Mouse (Mus musculus) hindbrain, embryonic 14.5 days (tissue): ENCODE measurements at regions not wholly inside any gene's neighbourhood (a gene's known extent, or its start where the extent isn't known, plus 50 kb on each side); places are given as distances from the start of the nearest gene placed in this dataset.

Experiments used
- ATAC-seq: fragments of 200-750 bp; cut with Nextera tagmentation; 2 replicates; pipeline ENCODE4 v1.8.0; 2017; ENCODE audit warnings: moderate number of reproducible peaks, mild to moderate bottlenecking, moderate TSS enrichment, moderate library complexity; ENCODE audit not compliant: low FRiP score
- DNase-seq: peaks from one replicate; pipeline ENCODE4 v3.0.0-alpha.2; 2015; ENCODE audit warnings: low spot score
- H3K27ac ChIP-seq: fragments of 300-500 bp; sonication (generic); 2 replicates; pipeline ENCODE4 v1.5.1; 2014; ENCODE audit warnings: mild to moderate bottlenecking, moderate library complexity
- H3K27me3 ChIP-seq: fragments of 300-500 bp; sonication (generic); 2 replicates; pipeline ENCODE4 v1.6.1; 2014; ENCODE audit warnings: mild to moderate bottlenecking, low read length, mixed read lengths; ENCODE audit not compliant: control insufficient read depth, insufficient read depth
- H3K36me3 ChIP-seq: fragments of 300-500 bp; sonication (generic); replicated peaks from 2 replicates; pipeline ENCODE4 v1.6.1; 2014; ENCODE audit not compliant: control insufficient read depth, insufficient read depth
- H3K4me1 ChIP-seq: fragments of 300-500 bp; sonication (generic); replicated peaks from 2 replicates; pipeline ENCODE4 v1.6.1; 2014; ENCODE audit warnings: antibody characterized with exemption, low read length, mixed read lengths; ENCODE audit not compliant: control insufficient read depth, insufficient read depth
- H3K4me2 ChIP-seq: fragments of 300-500 bp; sonication (generic); replicated peaks from 2 replicates; pipeline ENCODE4 v1.6.1; 2014; ENCODE audit warnings: mild to moderate bottlenecking, moderate library complexity
- H3K4me3 ChIP-seq: fragments of 300-500 bp; sonication (generic); replicated peaks from 2 replicates; pipeline ENCODE4 v1.5.1; 2014; ENCODE audit warnings: mild to moderate bottlenecking, low read length
- H3K9ac ChIP-seq: fragments of 300-500 bp; sonication (generic); 2 replicates; pipeline ENCODE4 v1.6.1; 2014
- H3K9me3 ChIP-seq: fragments of 300-500 bp; sonication (generic); 2 replicates; pipeline ENCODE4 v1.6.1; 2016; ENCODE audit warnings: low read length; ENCODE audit not compliant: control insufficient read depth
- WGBS: fragments of 180-500 bp; shearing (Covaris S2); extraction: QIAGEN DNeasy Blood & Tissue Kit; methylation state at CpG from one replicate; pipeline ENCODE4 v1.1.7; 2014; 5-methylcytosine and 5-hydroxymethylcytosine counted together

DNA sequence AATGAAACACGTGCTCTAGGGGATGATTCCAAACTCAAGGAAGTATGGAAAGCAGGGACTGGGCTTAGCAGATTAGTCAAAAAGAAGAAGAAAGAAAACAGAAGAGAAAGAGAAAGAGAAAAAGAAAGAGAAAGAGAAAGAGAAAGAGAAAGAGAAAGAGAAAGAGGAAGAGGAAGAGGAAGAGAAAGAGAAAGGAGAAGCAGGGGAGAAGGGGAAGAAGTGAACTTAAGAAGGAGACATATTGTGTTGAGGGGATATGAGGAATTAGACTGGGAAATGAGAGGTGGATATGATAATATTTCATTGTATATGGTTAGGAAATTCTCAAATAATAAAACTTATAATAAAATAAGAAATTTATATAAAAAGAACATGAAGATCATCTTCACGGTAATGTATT is 59.1 kb upstream of the Grik2 start:
- Histone ChIP-seq H3K9ac (no peak overlapping the region), H3K27ac (no peak overlapping the region), H3K4me2 (no peak overlapping the region), H3K9me3 (no peaks in the 10 kb centered on the region), H3K4me1 (no peaks in the 10 kb centered on the region), H3K27me3 (no peaks in the 10 kb centered on the region), H3K4me3 (no peak overlapping the region), H3K36me3 (no peaks in the 10 kb centered on the region)
- ATAC-seq (no peak), DNase-seq (no peak)
- WGBS: 81% methylated on average over 2 of the region's 2 CpGs

DNA sequence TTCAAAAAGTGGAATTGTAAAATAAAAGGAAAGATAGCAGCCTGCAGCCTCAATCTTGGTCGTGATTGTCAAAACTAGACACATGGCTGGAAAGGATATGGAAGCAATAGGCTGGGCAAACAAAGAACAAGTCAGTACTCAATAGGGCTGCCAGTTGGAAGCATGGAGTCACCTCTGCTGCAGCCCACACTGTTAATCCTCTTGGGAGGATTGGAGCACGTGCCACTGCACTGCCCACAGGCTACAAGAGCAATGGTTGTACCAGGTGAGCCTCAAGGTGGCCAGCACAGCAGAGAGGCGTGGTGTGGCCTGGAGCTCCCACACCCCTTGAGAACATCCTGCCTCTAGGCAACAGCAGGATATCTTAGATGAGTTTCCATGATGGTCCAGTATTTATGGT is 55.7 kb upstream of the Grik2 start:
- H3K27ac ChIP-seq: no peak overlapping the region
- no peak for ATAC-seq
- WGBS: 81% methylated on average over 3 of the region's 3 CpGs

More for the DNA sequence above, 55.7 kb upstream of the Grik2 start:
- H3K36me3 ChIP-seq: no peaks in the 10 kb centered on the region
- H3K27me3 ChIP-seq: no peaks in the 10 kb centered on the region
- H3K9me3 ChIP-seq: no peaks in the 10 kb centered on the region
- no peak overlapping the region for H3K4me2 ChIP-seq
- no peaks in the 10 kb centered on the region for H3K4me1 ChIP-seq
- no peak overlapping the region for H3K4me3 ChIP-seq
- no peak overlapping the region for H3K9ac ChIP-seq
- DNase-seq: no peak
